In the genomic region with DNA sequence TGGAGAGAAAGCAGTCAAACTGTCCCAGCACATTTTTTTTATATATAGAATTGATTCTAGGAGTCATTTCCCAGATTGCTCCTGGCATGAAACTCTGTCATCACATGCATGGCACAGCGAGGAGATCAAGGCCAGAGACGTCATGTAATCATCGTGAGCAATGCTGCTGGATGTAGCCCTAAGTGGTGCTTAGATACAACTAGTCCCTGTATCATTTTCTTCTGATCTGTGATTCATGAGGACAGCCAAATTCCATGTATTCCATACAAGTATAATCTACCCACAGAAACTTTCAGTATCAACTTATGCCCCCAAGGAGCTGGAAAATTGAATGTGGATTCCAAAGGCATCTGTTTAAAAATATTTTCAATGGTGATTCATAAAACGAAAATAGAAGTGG, we compare ENCODE assay signal across 18 mouse cellular contexts.
DNase-seq lines count a peak whose midpoint lies in the region; ATAC-seq and TF ChIP-seq lines count a peak whose summit lies in the region.
"Had no signal": no experiment of that assay in that cellular context is flagged by ENCODE, and none has a peak within 500 bp of the region (broad histone marks: within the 10 kb centered on the region; RNA-seq: fewer than 3 reads in every experiment).

No protein-coding gene starts in this region.

- TF ChIP-seq EP300 in heart, postnatal 0 days (IDR thresholded peaks at IDR 0.05; ENCODE audit: low read depth): no peak
- no peak for TF ChIP-seq EP300 in stomach, postnatal 0 days (optimal IDR thresholded peaks at IDR 0.05)

- H3K36me3 ChIP-seq in heart, embryonic 13.5 days: no peaks in the 10 kb centered on the region
- no peaks in the 10 kb centered on the region for H3K36me3 ChIP-seq in heart, postnatal 0 days (replicated peaks; ENCODE audit: control insufficient read depth, insufficient read depth, low read length)
- H3K36me3 ChIP-seq in stomach, postnatal 0 days (ENCODE audit: control insufficient read depth, insufficient read depth, low read length): no peaks in the 10 kb centered on the region
- H3K36me3 ChIP-seq: embryonic facial prominence, embryonic 15.5 days; forebrain, embryonic 15.5 days; hindbrain, embryonic 15.5 days; kidney, embryonic 15.5 days had no signal

- peaks cover 9% of the 10 kb centered on the region for H3K4me1 ChIP-seq in heart, embryonic 13.5 days
- no peaks in the 10 kb centered on the region; the same call in 1 of the 2 replicates for H3K4me1 ChIP-seq in heart, postnatal 0 days (ENCODE audit: control insufficient read depth, insufficient read depth)
- no peaks in the 10 kb centered on the region for H3K4me1 ChIP-seq in stomach, postnatal 0 days (replicated peaks; ENCODE audit: control insufficient read depth, insufficient read depth)
- H3K4me1 ChIP-seq: embryonic facial prominence, embryonic 15.5 days; forebrain, embryonic 15.5 days; hindbrain, embryonic 15.5 days; kidney, embryonic 15.5 days had no signal

- no peaks in the 10 kb centered on the region for H3K27me3 ChIP-seq in heart, embryonic 13.5 days (replicated peaks)
- H3K27me3 ChIP-seq in heart, postnatal 0 days (ENCODE audit: control insufficient read depth, insufficient read depth, low read length): no peaks in the 10 kb centered on the region
- H3K27me3 ChIP-seq in stomach, postnatal 0 days (ENCODE audit: control insufficient read depth, insufficient read depth, low read length): no peaks in the 10 kb centered on the region
- H3K27me3 ChIP-seq: embryonic facial prominence, embryonic 15.5 days; forebrain, embryonic 15.5 days; hindbrain, embryonic 15.5 days; kidney, embryonic 15.5 days had no signal

- no peak overlapping the region for H3K9ac ChIP-seq in heart, embryonic 13.5 days
- no peak overlapping the region for H3K9ac ChIP-seq in heart, postnatal 0 days (replicated peaks; ENCODE audit: low read depth, low read length)
- H3K9ac ChIP-seq in stomach, postnatal 0 days (ENCODE audit: low read length): no peak overlapping the region
- H3K9ac ChIP-seq: embryonic facial prominence, embryonic 15.5 days; forebrain, embryonic 15.5 days; hindbrain, embryonic 15.5 days; kidney, embryonic 15.5 days had no signal

- peak overlapping the region; percentile 54 for H3K27ac ChIP-seq in heart, embryonic 13.5 days (replicated peaks)
- H3K27ac ChIP-seq in heart, postnatal 0 days (ENCODE audit: low read depth): peak overlapping the region; percentile 38; the same call in 1 of the 2 replicates
- no peak overlapping the region for H3K27ac ChIP-seq in stomach, postnatal 0 days (replicated peaks)
- H3K27ac ChIP-seq: embryonic facial prominence, embryonic 15.5 days; forebrain, embryonic 15.5 days; hindbrain, embryonic 15.5 days; kidney, embryonic 15.5 days had no signal

- no peak overlapping the region for H3K4me3 ChIP-seq in heart, embryonic 13.5 days
- no peak overlapping the region for H3K4me3 ChIP-seq in heart, postnatal 0 days (ENCODE audit: low read depth, low read length)
- no peak overlapping the region for H3K4me3 ChIP-seq in stomach, postnatal 0 days (ENCODE audit: low read depth, low read length)
- H3K4me3 ChIP-seq: embryonic facial prominence, embryonic 15.5 days; forebrain, embryonic 15.5 days; hindbrain, embryonic 15.5 days; kidney, embryonic 15.5 days had no signal

- 37% methylated on average over 4 of the region's 4 CpGs for WGBS in heart, embryonic 13.5 days
- 32% methylated on average over 4 of the region's 4 CpGs for WGBS in heart, postnatal 0 days
- 73% methylated on average over 4 of the region's 4 CpGs for WGBS in stomach, postnatal 0 days

- no peaks in the 10 kb centered on the region for H3K9me3 ChIP-seq in heart, embryonic 13.5 days
- H3K9me3 ChIP-seq in heart, postnatal 0 days (replicated peaks; ENCODE audit: control insufficient read depth, low read length): no peaks in the 10 kb centered on the region
- H3K9me3 ChIP-seq in stomach, postnatal 0 days (ENCODE audit: control insufficient read depth, low read length): no peaks in the 10 kb centered on the region
- H3K9me3 ChIP-seq: embryonic facial prominence, embryonic 15.5 days; forebrain, embryonic 15.5 days; hindbrain, embryonic 15.5 days; kidney, embryonic 15.5 days had no signal

- no peak overlapping the region for H3K4me2 ChIP-seq in heart, embryonic 13.5 days
- no peak overlapping the region for H3K4me2 ChIP-seq in heart, postnatal 0 days (ENCODE audit: low read depth, low read length)
- no peak overlapping the region for H3K4me2 ChIP-seq in stomach, postnatal 0 days (replicated peaks; ENCODE audit: low read depth)
- H3K4me2 ChIP-seq: embryonic facial prominence, embryonic 15.5 days; forebrain, embryonic 15.5 days; hindbrain, embryonic 15.5 days; kidney, embryonic 15.5 days had no signal

- TF ChIP-seq CTCF in heart, postnatal 0 days (IDR thresholded peaks at IDR 0.05; ENCODE audit: low read depth): no peak
- TF ChIP-seq CTCF in stomach, postnatal 0 days (IDR thresholded peaks at IDR 0.05; ENCODE audit: low read depth): no peak

- ATAC-seq in heart, embryonic 13.5 days (ENCODE audit: extremely low read depth, insufficient number of reproducible peaks, low FRiP score, low TSS enrichment): no peak
- ATAC-seq in heart, postnatal 0 days (ENCODE audit: insufficient read depth, low read depth): peak; percentile 44; the same call in 1 of the 2 replicates
- ATAC-seq in stomach, postnatal 0 days (ENCODE audit: low FRiP score, low TSS enrichment): no peak
- ATAC-seq: forebrain, embryonic 15.5 days; intestine, embryonic 16.5 days had no signal

- peak; percentile 30 for DNase-seq in adrenal gland, adult 2 months
- DNase-seq in adrenal gland, adult 8-10 months: no peak
- DNase-seq in heart, postnatal 4 days: no peak
- peak; percentile 57 for DNase-seq in heart, postnatal 0 days (ENCODE audit: low spot score)
- DNase-seq in heart, adult 11 months: no peak
- no peak for DNase-seq in stomach, postnatal 0 days (ENCODE audit: low spot score)
- DNase-seq: adrenal gland, postnatal 10 days; cerebellum, adult 18-20 months; cerebellum, adult 9-11 months; cerebellum, postnatal 36 days; gastrocnemius, postnatal 36 days; kidney, adult 2 months had no signal

Comparison
In these comparisons a context has a peak if more than half of its experiments do, and no peak if none do; other contexts are left out.
1. DNase-seq: peak in adrenal gland, adult 2 months (single experiment) and heart, postnatal 0 days (single experiment); none in adrenal gland, adult 8-10 months (single experiment), heart, postnatal 4 days (single experiment), heart, adult 11 months (single experiment) and stomach, postnatal 0 days (single experiment).